Mouse (Mus musculus) urinary bladder, postnatal 25 days (tissue): ENCODE data around the gene Arfip2.
A peak's percentile ranks its signal among the peaks of the same experiment; 100 is the strongest.

ENCODE experiments used
- DNase-seq: peaks from one replicate; pipeline ENCODE4 v3.0.0; 2022; ENCODE audit warnings: low spot score

Gene Arfip2

DNA sequence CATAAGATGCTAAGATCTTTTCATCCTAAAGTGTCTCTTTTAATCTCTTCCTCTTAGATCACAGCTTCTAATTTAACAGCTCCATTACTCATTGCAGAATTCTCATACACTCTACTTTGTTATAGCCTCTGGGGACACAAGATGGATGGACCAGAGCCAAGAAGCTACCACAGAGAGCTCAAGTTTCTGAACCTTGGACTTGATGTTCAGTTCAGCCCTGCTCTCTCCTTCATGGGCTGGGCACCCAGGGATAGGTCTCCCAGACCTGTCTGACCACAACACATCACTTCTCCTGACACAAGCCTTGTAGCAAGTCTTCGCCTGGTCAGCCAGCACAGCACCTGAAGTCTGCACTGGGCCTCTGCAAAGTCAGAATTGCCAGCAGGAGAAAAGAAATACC lies 25.8 kb downstream of the Arfip2 start:
- no peak for DNase-seq

DNA sequence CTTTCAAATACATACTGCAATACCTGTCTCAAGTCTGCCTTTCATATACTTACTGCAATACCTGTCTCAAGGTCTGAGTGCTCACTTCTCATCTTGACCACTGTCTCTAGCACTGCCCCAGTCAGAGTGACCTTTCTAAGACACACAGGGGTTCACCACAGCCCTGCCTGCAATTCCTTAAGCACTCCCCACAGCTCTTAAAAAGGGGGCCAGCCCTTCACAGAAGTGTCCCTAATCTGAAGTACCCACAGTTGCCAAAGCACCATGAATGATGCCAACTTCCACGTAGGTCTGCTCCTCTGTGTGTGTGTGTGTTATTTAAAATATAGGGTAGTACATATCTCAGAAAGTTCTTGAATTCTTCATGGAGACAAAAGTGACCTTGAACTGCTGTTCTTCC lies 28.4 kb downstream of the Arfip2 start:
- no peak for DNase-seq

GRCm38 (mm10) chr7:105608467-105608866 lies 31.7 kb downstream of the Arfip2 start:
- no peak for DNase-seq

- peak; percentile 63 for DNase-seq
Measured at GRCm38 (mm10) chr7:105602860-105603623, 37.2 kb downstream of the Arfip2 start.

GRCm38 (mm10) chr7:105590097-105590496 lies 50.1 kb downstream of the Arfip2 start:
- no peak for DNase-seq

- DNase-seq, result no peak
Measured at GRCm38 (mm10) chr7:105588325-105588912, 51.8 kb downstream of the Arfip2 start.
